Mouse (Mus musculus) liver, postnatal 0 days (tissue): ENCODE measurements at regions not wholly inside any gene's neighbourhood (a gene's known extent, or its start where the extent isn't known, plus 50 kb on each side); places are given as distances from the start of the nearest gene placed in this dataset.

Experiments used
- CTCF ChIP-seq: sonication (generic); IDR thresholded peaks from 2 replicates; pipeline ENCODE4 v1.5.1; 2016; ENCODE audit warnings: antibody characterized with exemption, low read depth
- EP300 ChIP-seq: IDR thresholded peaks from 2 replicates; pipeline ENCODE4 v1.6.1; 2016; ENCODE audit warnings: antibody characterized with exemption, low read depth, mild to moderate bottlenecking

- no peak for TF ChIP-seq CTCF
- TF ChIP-seq EP300 = no peak
Measured at GRCm38 (mm10) chr8:103643621-103644020, 457.8 kb upstream of the Cdh5 start.
